Mouse (Mus musculus): Measurements from ENCODE around the gene Plcxd2. TPM values are rescaled to one million over a fixed set of nuclear protein-coding genes. Genes with fewer than 3 reads are reported as not detected.
A peak's percentile ranks its signal among the peaks of the same experiment; 100 is the strongest.

Gene Plcxd2
- polyA plus RNA-seq, 1 experiment from 2014 or later: 0.93 TPM

DNA sequence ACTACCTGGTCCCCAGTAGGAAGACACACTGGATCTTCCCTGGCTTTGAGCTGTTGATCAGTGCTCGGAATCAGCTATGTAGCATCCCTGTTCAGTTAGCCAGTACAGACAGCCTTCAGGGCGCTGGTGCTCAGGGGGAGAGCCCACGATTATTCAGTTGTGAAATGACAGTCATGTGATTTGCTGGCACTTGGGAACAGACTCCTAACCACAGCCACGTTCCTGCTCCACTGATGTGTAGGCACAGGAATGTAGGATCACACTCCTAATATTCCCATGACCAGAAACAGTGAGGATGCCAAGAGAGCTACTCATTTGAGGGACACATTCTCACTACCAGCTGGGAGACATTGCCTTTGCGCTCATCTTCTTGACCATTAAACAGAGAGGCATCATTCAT lies 41.3 kb downstream of the Plcxd2 start:
- no peaks in the 10 kb centered on the region for H3K36me3 ChIP-seq (ENCODE audit: control insufficient read depth, insufficient read depth, low read length)
- no peak overlapping the region for H3K9ac ChIP-seq (ENCODE audit: low read length)
- H3K4me3 ChIP-seq (ENCODE audit: low read length): no peak overlapping the region
- ATAC-seq (ENCODE audit: low read depth): no peak
- H3K4me1 ChIP-seq (replicated peaks; ENCODE audit: control insufficient read depth, insufficient read depth, low read length): peaks cover 7% of the 10 kb centered on the region
- no peaks in the 10 kb centered on the region for H3K9me3 ChIP-seq (ENCODE audit: control insufficient read depth, low read length)
- 62% methylated on average over 5 of the region's 5 CpGs for WGBS
- no peak overlapping the region for H3K4me2 ChIP-seq (ENCODE audit: low read depth, low read length)
- H3K27me3 ChIP-seq (ENCODE audit: control insufficient read depth, insufficient read depth, low read depth, low read length): no peaks in the 10 kb centered on the region
- no peak overlapping the region for H3K27ac ChIP-seq (ENCODE audit: low read length)

DNA sequence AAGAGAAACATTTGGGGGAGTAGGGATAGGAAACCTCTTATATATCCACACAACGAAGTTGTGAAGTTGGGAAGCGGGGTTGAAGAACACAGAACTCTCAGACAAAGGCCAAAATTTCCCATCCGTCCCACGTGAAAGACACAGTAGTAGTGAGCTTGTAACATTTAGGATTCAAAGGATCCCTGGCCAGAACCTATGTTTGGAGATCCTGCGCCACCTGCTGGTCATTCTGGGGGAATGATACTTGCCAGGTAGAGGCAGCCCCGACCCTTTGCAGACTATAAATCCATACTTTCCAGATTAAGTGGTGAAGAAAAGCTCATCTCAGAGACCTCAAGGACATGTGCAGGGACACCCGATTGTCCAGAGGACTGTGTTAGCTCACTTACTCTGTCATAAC lies 42.5 kb downstream of the Plcxd2 start:
- peak; percentile 85 for ATAC-seq (ENCODE audit: low read depth)
- no peaks in the 10 kb centered on the region for H3K36me3 ChIP-seq (ENCODE audit: control insufficient read depth, insufficient read depth, low read length)
- no peak overlapping the region for H3K4me2 ChIP-seq (ENCODE audit: low read depth, low read length)
- H3K4me1 ChIP-seq (replicated peaks; ENCODE audit: control insufficient read depth, insufficient read depth, low read length): peaks cover 9% of the 10 kb centered on the region
- H3K27me3 ChIP-seq (ENCODE audit: control insufficient read depth, insufficient read depth, low read depth, low read length): no peaks in the 10 kb centered on the region
- 9% methylated on average over 7 of the region's 7 CpGs for WGBS
- H3K9me3 ChIP-seq (ENCODE audit: control insufficient read depth, low read length): no peaks in the 10 kb centered on the region
- no peak overlapping the region for H3K4me3 ChIP-seq (ENCODE audit: low read length)
- no peak overlapping the region for H3K27ac ChIP-seq (ENCODE audit: low read length)
- no peak overlapping the region for H3K9ac ChIP-seq (ENCODE audit: low read length)

DNA sequence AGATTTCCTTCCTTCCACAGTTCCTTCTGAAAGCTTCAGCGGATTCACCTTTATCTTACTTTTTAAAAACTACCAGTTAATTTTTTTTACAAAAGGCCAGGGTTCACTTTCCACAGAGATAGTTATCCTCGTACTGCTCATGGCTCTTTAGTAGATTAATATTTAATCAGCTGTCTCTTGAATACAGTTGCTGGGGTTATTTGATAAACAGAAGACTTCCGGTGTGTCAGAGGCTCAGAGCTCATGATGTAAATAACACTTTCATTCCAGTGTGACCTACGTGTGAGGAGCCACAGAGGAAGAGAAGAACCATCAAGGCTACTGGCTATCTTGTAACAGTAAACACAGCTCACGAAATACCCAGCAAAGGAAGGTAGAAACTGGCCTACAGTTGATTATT lies 43.4 kb downstream of the Plcxd2 start:
- 27% methylated on average over 5 of the region's 5 CpGs for WGBS
- no peaks in the 10 kb centered on the region for H3K9me3 ChIP-seq (ENCODE audit: control insufficient read depth, low read length)
- no peaks in the 10 kb centered on the region for H3K27me3 ChIP-seq (ENCODE audit: control insufficient read depth, insufficient read depth, low read depth, low read length)
- H3K36me3 ChIP-seq (ENCODE audit: control insufficient read depth, insufficient read depth, low read length): no peaks in the 10 kb centered on the region
- H3K4me1 ChIP-seq (replicated peaks; ENCODE audit: control insufficient read depth, insufficient read depth, low read length): peaks cover 9% of the 10 kb centered on the region
- no peak for ATAC-seq (ENCODE audit: low read depth)
- no peak overlapping the region for H3K9ac ChIP-seq (ENCODE audit: low read length)
- no peak overlapping the region for H3K4me2 ChIP-seq (ENCODE audit: low read depth, low read length)
- peak overlapping the region; percentile 48 for H3K27ac ChIP-seq (ENCODE audit: low read length)
- no peak overlapping the region for H3K4me3 ChIP-seq (ENCODE audit: low read length)

DNA sequence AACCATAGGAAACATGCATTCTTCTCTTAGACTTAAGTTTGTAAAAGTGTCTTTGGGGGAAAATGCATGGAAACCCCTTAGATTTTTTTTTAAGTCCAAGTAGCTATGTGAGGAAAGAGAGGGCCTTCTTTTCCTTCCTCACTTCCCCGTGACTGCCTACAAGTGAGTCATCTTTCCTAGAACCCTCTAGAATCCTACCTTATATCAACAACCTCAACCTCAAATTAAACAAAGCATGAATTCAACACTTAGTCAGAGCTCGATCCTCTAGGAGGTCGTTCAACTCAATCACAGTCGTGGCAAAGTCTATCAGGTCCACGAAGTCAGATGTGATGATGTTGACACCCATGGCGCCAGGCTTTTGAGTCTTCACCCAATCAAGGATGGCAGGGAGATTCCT lies 45.2 kb downstream of the Plcxd2 start:
- no peak overlapping the region for H3K4me2 ChIP-seq (ENCODE audit: low read depth, low read length)
- no peak overlapping the region for H3K4me3 ChIP-seq (ENCODE audit: low read length)
- peaks cover 9% of the 10 kb centered on the region for H3K4me1 ChIP-seq (replicated peaks; ENCODE audit: control insufficient read depth, insufficient read depth, low read length)
- H3K36me3 ChIP-seq (ENCODE audit: control insufficient read depth, insufficient read depth, low read length): no peaks in the 10 kb centered on the region
- no peak overlapping the region for H3K27ac ChIP-seq (ENCODE audit: low read length)
- no peaks in the 10 kb centered on the region for H3K27me3 ChIP-seq (ENCODE audit: control insufficient read depth, insufficient read depth, low read depth, low read length)
- WGBS: 52% methylated on average over 6 of the region's 6 CpGs
- ATAC-seq (ENCODE audit: low read depth): no peak
- H3K9ac ChIP-seq (ENCODE audit: low read length): no peak overlapping the region
- H3K9me3 ChIP-seq (ENCODE audit: control insufficient read depth, low read length): no peaks in the 10 kb centered on the region

DNA sequence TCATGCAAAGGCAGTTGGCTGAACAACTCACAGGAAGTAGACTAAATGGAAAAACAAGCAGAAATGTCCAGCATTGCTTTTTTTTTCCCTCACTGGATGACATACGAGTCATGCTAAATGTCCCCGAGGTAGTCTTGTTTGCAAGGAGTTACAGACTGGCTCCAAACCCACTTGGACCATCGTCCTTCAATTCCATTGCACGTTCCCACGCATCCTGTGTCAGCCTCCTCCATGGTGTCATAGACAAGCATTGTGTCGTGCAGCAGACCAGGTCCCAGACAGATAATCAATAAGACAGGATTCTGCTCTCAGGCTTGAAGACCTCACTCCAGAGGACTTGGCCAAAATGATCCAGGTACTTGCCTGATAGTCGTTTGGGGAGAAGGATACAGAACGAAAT lies 46.2 kb downstream of the Plcxd2 start:
- ATAC-seq (ENCODE audit: low read depth): no peak
- no peak overlapping the region for H3K27ac ChIP-seq (ENCODE audit: low read length)
- no peak overlapping the region for H3K9ac ChIP-seq (ENCODE audit: low read length)
- H3K4me3 ChIP-seq (ENCODE audit: low read length): no peak overlapping the region
- no peaks in the 10 kb centered on the region for H3K36me3 ChIP-seq (ENCODE audit: control insufficient read depth, insufficient read depth, low read length)
- no peaks in the 10 kb centered on the region for H3K27me3 ChIP-seq (ENCODE audit: control insufficient read depth, insufficient read depth, low read depth, low read length)
- peaks cover 9% of the 10 kb centered on the region for H3K4me1 ChIP-seq (replicated peaks; ENCODE audit: control insufficient read depth, insufficient read depth, low read length)
- no peak overlapping the region for H3K4me2 ChIP-seq (ENCODE audit: low read depth, low read length)
- whole genome bisulfite sequencing: 76% methylated on average over 8 of the region's 8 CpGs
- no peaks in the 10 kb centered on the region for H3K9me3 ChIP-seq (ENCODE audit: control insufficient read depth, low read length)

DNA sequence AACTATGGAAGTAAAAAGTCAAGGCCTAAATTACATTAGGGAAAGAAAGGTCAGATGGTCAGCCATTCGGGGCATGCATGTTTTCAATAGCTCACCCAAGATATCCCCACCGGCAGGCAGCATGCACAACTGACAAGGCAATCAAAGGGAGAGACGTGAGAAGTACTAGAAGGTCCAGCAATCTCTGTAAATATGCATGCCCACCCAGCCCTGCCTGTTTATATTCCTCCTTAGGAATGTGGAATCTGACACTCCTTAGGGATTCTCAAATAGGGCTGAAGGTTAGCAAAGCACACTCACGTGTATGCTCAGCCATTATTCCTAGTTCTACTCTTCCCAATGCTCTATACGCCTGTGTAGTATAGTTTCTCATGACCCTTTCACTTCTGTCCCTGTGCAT lies 46.9 kb downstream of the Plcxd2 start:
- H3K4me2 ChIP-seq (ENCODE audit: low read depth, low read length): no peak overlapping the region
- H3K4me3 ChIP-seq (ENCODE audit: low read length): no peak overlapping the region
- WGBS: 33% methylated on average over 5 of the region's 5 CpGs
- H3K27ac ChIP-seq (ENCODE audit: low read length): no peak overlapping the region
- H3K9me3 ChIP-seq (ENCODE audit: control insufficient read depth, low read length): no peaks in the 10 kb centered on the region
- H3K4me1 ChIP-seq (replicated peaks; ENCODE audit: control insufficient read depth, insufficient read depth, low read length): peaks cover 9% of the 10 kb centered on the region
- no peak overlapping the region for H3K9ac ChIP-seq (ENCODE audit: low read length)
- no peaks in the 10 kb centered on the region for H3K27me3 ChIP-seq (ENCODE audit: control insufficient read depth, insufficient read depth, low read depth, low read length)
- no peaks in the 10 kb centered on the region for H3K36me3 ChIP-seq (ENCODE audit: control insufficient read depth, insufficient read depth, low read length)
- ATAC-seq (ENCODE audit: low read depth): peak; percentile 29; the same call in 1 of the 2 replicates

DNA sequence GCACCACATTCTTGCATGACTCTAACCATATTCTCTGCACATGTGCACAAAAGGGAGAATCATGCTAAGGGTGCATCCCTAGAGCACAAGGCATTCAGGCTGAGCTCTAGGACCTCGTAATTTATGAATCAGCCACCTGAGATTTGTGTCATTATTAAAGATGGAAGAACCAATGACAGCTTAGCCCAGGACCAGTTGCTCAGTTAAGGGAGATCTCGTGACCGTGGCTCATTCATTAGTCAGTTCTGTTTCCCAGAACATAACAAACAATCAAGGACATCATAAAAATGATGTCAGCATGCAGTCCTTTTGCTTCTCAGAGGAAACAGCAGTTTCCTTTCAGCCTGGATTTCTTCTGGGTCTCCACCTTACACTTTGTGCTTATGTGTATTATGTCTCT lies 49.0 kb downstream of the Plcxd2 start:
- no peak overlapping the region for H3K4me2 ChIP-seq (ENCODE audit: low read depth, low read length)

DNA sequence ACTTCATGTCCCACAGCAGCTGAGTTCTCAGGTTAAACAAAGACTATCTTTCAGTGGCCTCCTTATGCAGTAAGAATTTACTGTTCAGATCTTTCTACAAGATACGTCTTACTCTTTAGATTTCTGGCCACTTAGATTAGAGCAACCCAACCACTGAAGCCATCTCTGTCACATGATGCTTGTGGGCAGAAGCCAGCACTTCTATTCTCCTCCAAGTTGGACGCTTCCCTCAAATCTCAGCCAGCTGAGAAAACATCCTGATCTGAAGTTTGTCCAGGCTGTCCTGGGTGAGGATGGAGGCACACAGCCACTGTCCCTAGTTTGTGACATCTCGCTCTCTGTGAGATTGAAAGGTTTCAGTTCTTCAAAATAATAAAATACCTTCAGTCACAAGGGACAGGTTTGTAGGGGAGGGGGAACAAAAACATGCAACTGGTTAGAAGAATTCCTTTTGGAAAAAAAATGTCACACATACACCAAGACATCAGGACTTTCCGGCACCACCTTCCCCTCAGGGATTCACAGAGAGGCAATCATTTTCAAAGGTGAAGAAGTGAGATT lies 53.5 kb downstream of the Plcxd2 start:
- Histone ChIP-seq H3K4me3 (ENCODE audit: low read length) (no peak overlapping the region), H3K36me3 (ENCODE audit: control insufficient read depth, insufficient read depth, low read length) (no peaks in the 10 kb centered on the region), H3K27me3 (ENCODE audit: control insufficient read depth, insufficient read depth, low read depth, low read length) (no peaks in the 10 kb centered on the region), H3K4me2 (ENCODE audit: low read depth, low read length) (no peak overlapping the region), H3K27ac (ENCODE audit: low read length) (no peak overlapping the region), H3K9me3 (ENCODE audit: control insufficient read depth, low read length) (no peaks in the 10 kb centered on the region), H3K4me1 (replicated peaks; ENCODE audit: control insufficient read depth, insufficient read depth, low read length) (0 out of 2 replicates have a peak, but pooled peaks cover 8% of the 10 kb centered on the region), H3K9ac (ENCODE audit: low read length) (no peak overlapping the region)
- ATAC-seq (ENCODE audit: low read depth): no peak
- WGBS: 66% methylated on average over 4 of the region's 4 CpGs

More for the DNA sequence above, 49.0 kb downstream of the Plcxd2 start:
- H3K27ac ChIP-seq (ENCODE audit: low read length): no peak overlapping the region
- H3K4me1 ChIP-seq (replicated peaks; ENCODE audit: control insufficient read depth, insufficient read depth, low read length): peaks cover 2% of the 10 kb centered on the region; the same call in 1 of the 2 replicates
- no peak overlapping the region for H3K9ac ChIP-seq (ENCODE audit: low read length)
- H3K27me3 ChIP-seq (ENCODE audit: control insufficient read depth, insufficient read depth, low read depth, low read length): no peaks in the 10 kb centered on the region
- H3K9me3 ChIP-seq (ENCODE audit: control insufficient read depth, low read length): no peaks in the 10 kb centered on the region
- 76% methylated on average over 3 of the region's 3 CpGs for WGBS
- no peaks in the 10 kb centered on the region for H3K36me3 ChIP-seq (ENCODE audit: control insufficient read depth, insufficient read depth, low read length)
- H3K4me3 ChIP-seq (ENCODE audit: low read length): no peak overlapping the region
- no peak for ATAC-seq (ENCODE audit: low read depth)

DNA sequence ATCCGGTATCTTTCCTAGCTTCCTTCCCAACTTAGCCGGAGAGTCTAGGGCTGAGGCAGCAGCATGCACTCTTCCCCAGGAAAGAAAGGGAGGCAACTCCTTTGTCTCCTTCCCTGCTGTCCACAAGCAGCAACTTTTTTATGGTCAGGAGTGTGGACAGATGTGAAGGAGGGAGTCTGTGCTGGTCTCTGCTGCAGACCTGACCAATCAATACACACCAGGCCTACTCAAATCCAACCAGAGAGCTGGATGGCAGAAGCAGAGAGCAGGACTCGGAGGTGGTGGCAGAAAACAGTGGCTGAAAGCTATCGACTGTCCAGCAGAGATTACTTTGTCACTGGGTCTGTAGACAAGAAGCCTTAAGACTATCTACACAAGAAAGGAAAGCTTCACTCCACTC lies 56.6 kb downstream of the Plcxd2 start, which contains the start of gene Phldb2:
Phldb2 (minus strand) TSS at position 205 of the 400 bp plus-strand sequence.
- WGBS: 55% methylated on average over 4 of the region's 4 CpGs
- no peaks in the 10 kb centered on the region for H3K9me3 ChIP-seq (ENCODE audit: control insufficient read depth, low read length)
- no peak within 1 kb of the TSS for H3K4me3 ChIP-seq (ENCODE audit: low read length)
- peak within 1 kb of the TSS; percentile 67 for H3K27ac ChIP-seq (ENCODE audit: low read length)
- H3K36me3 ChIP-seq (ENCODE audit: control insufficient read depth, insufficient read depth, low read length): no peaks in the 10 kb centered on the region
- 0 out of 2 replicates have a peak, but pooled peaks cover 8% of the 10 kb centered on the region for H3K4me1 ChIP-seq (replicated peaks; ENCODE audit: control insufficient read depth, insufficient read depth, low read length)
- H3K27me3 ChIP-seq (ENCODE audit: control insufficient read depth, insufficient read depth, low read depth, low read length): no peaks in the 10 kb centered on the region
- ATAC-seq (ENCODE audit: low read depth): 0 out of 2 replicates have a peak, but pooled peaks have one; percentile 9
- H3K4me2 ChIP-seq (ENCODE audit: low read depth, low read length): peak within 1 kb of the TSS; percentile 14; the same call in 1 of the 2 replicates
- no peak within 1 kb of the TSS for H3K9ac ChIP-seq (ENCODE audit: low read length)
